ENCODE assay signal across 8 mouse cellular contexts in genomic region chr16:33684703-33685701, GRCm38 (mm10). TPM values are rescaled to one million over a fixed set of nuclear protein-coding genes. Genes with fewer than 3 reads are reported as not detected.
DNase-seq lines count a peak whose midpoint lies in the region; ATAC-seq and TF ChIP-seq lines count a peak whose summit lies in the region.

No protein-coding gene starts in this region.

- H3K9me3 ChIP-seq in forebrain, embryonic 16.5 days (ENCODE audit: control insufficient read depth, low read length), result no peaks in the 10 kb centered on the region
- H3K9me3 ChIP-seq in midbrain, embryonic 16.5 days (replicated peaks; ENCODE audit: control insufficient read depth, low read length, poor library complexity, severe bottlenecking), result no peaks in the 10 kb centered on the region

- no peak for TF ChIP-seq CTCF in kidney, adult 2 months (conservative IDR thresholded peaks at IDR 0.05; ENCODE audit: insufficient read depth, insufficient read length, low read depth, low read length)

- TF ChIP-seq POLR2A in kidney, adult 2 months (IDR thresholded peaks at IDR 0.05; ENCODE audit: low read depth, low read length), result no peak

- peak overlapping the region; percentile 62 for H3K4me3 ChIP-seq in kidney, adult 2 months (ENCODE audit: insufficient read depth, low read depth, low read length)
- H3K4me3 ChIP-seq in forebrain, embryonic 16.5 days (replicated peaks; ENCODE audit: low read length), result peak overlapping the region; percentile 96
- peak overlapping the region; percentile 69 for H3K4me3 ChIP-seq in midbrain, embryonic 16.5 days (ENCODE audit: low read depth, low read length)

- H3K4me2 ChIP-seq in forebrain, embryonic 16.5 days (ENCODE audit: low read length), result peak overlapping the region; percentile 85
- peak overlapping the region; percentile 81 for H3K4me2 ChIP-seq in midbrain, embryonic 16.5 days (ENCODE audit: low read length)

- H3K27ac ChIP-seq in kidney, adult 2 months (ENCODE audit: insufficient read depth, low read depth, low read length), result peak overlapping the region; percentile 67
- H3K27ac ChIP-seq in forebrain, embryonic 16.5 days (ENCODE audit: low read length), result peak overlapping the region; percentile 77
- H3K27ac ChIP-seq in midbrain, embryonic 16.5 days (ENCODE audit: low read length), result peak overlapping the region; percentile 17

- 3% methylated on average over 46 of the region's 46 CpGs for WGBS in kidney, adult 2 months
- WGBS in forebrain, embryonic 16.5 days, result under 1% methylated on average over 43 of the region's 46 CpGs
- WGBS in midbrain, embryonic 16.5 days, result under 1% methylated on average over 45 of the region's 46 CpGs

- H3K36me3 ChIP-seq in kidney, adult 2 months (ENCODE audit: control insufficient read depth, insufficient read depth, low read length), result no peaks in the 10 kb centered on the region
- no peaks in the 10 kb centered on the region for H3K36me3 ChIP-seq in forebrain, embryonic 16.5 days (ENCODE audit: control insufficient read depth, insufficient read depth)
- H3K36me3 ChIP-seq in midbrain, embryonic 16.5 days (ENCODE audit: control insufficient read depth, insufficient read depth, low read length), result no peaks in the 10 kb centered on the region

- no peaks in the 10 kb centered on the region for H3K4me1 ChIP-seq in kidney, adult 2 months (ENCODE audit: control insufficient read depth, insufficient read depth, low read length)
- peaks cover 45% of the 10 kb centered on the region for H3K4me1 ChIP-seq in forebrain, embryonic 16.5 days (replicated peaks; ENCODE audit: control insufficient read depth, insufficient read depth, low read length)
- H3K4me1 ChIP-seq in midbrain, embryonic 16.5 days (ENCODE audit: control insufficient read depth, insufficient read depth, low read length), result no peaks in the 10 kb centered on the region; the same call in 1 of the 2 replicates

- peak; percentile 19 for DNase-seq in kidney, adult 2 months
- no peak for DNase-seq in kidney, postnatal 14 days
- peak; percentile 38 for DNase-seq in adrenal gland, postnatal 14 days
- DNase-seq in kidney, postnatal 4 days, result peak; percentile 35 to 49
- no peak for DNase-seq in urinary bladder, postnatal 14 days (ENCODE audit: low spot score)
- no peak for DNase-seq in urinary bladder, adult 2 months (ENCODE audit: low spot score)

- H3K27me3 ChIP-seq in kidney, adult 2 months (replicated peaks; ENCODE audit: control insufficient read depth, insufficient read depth, low read length), result no peaks in the 10 kb centered on the region
- no peaks in the 10 kb centered on the region for H3K27me3 ChIP-seq in forebrain, embryonic 16.5 days (replicated peaks; ENCODE audit: control insufficient read depth, insufficient read depth, low read length)
- no peaks in the 10 kb centered on the region for H3K27me3 ChIP-seq in midbrain, embryonic 16.5 days (ENCODE audit: control insufficient read depth, insufficient read depth, low read depth, low read length)

- peak overlapping the region; percentile 97 for H3K9ac ChIP-seq in forebrain, embryonic 16.5 days (replicated peaks; ENCODE audit: low read depth, low read length)
- H3K9ac ChIP-seq in midbrain, embryonic 16.5 days (ENCODE audit: low read depth, low read length), result peak overlapping the region; percentile 78

- ATAC-seq in forebrain, embryonic 16.5 days, result peak; percentile 41
- no peak; the same call in none of the 2 replicates for ATAC-seq in midbrain, embryonic 16.5 days

RNA-seq across cellular contexts. Expression of gene Heg1, which starts 0.8 kb away (rescaled TPM):
- 26.7 and 28.4 TPM in 2 replicates for polyA plus RNA-seq in kidney, adult 2 months (2012; rRNA removed)
- total RNA-seq in adrenal gland, postnatal 14 days (2021), result 87.2 and 88.6 TPM in 2 replicates
- polyA plus RNA-seq in forebrain, embryonic 16.5 days (2015; fragmentation: Nextera tagmentation; extraction: Ambion mirVana), result 18.6 and 19.7 TPM in 2 replicates
- polyA plus RNA-seq in midbrain, embryonic 16.5 days (2015; fragmentation: Nextera tagmentation; extraction: Ambion mirVana), result 9.4 and 12.4 TPM in 2 replicates
- 66.3 and 86.7 TPM in 2 replicates for polyA plus RNA-seq in urinary bladder, adult 2 months (2012; rRNA removed)

Comparison
In these comparisons a context has a peak if more than half of its experiments do, and no peak if none do; other contexts are left out.
1. DNase-seq: peak in kidney, adult 2 months (single experiment), adrenal gland, postnatal 14 days (single experiment) and kidney, postnatal 4 days (2 of 2); none in kidney, postnatal 14 days (single experiment), urinary bladder, postnatal 14 days (single experiment) and urinary bladder, adult 2 months (single experiment).
2. H3K27ac ChIP-seq: peak in every context shown above with its lines; median percentile 77 in forebrain, embryonic 16.5 days; 67 in kidney, adult 2 months; 17 in midbrain, embryonic 16.5 days.
3. Peak in every context shown above with its lines, with median percentiles within 50 percentile points of each other: H3K4me3 ChIP-seq.